Mouse (Mus musculus): ENCODE data around the gene Sirpb1b. TPM values are rescaled to one million over a fixed set of nuclear protein-coding genes. Genes with fewer than 3 reads are reported as not detected.
"Not testable (repeated sequence)": the region's sequence is repeated elsewhere in the genome, so short reads cannot be mapped to it uniquely, and the experiment has no call there.

The Sirpb1b gene
- polyA plus RNA-seq, 1 experiment from 2014 or later, result not detected

DNA sequence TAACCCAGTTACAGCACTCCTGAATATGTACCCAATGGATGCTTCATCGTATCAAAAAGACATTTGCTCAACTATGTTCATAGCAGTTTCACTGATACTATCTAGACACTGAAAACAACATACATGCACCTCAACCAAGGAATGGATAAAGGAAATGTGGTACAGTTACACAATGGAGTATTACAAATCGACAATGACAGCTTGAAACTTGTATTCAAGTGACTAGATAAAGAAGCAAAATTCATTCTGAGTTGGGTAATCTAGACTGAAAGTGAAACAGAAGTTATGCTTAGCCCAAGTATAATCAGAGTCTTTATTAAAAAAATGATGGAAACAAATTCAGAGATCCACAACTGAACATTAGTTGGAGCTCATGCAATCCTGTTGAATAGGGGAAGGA is 100.0 kb downstream of the Sirpb1b start:
- not testable (repeated sequence) for ATAC-seq (ENCODE audit: low FRiP score, low TSS enrichment); H3K4me3 ChIP-seq (ENCODE audit: low read length); H3K9ac ChIP-seq (ENCODE audit: low read depth, low read length)

DNA sequence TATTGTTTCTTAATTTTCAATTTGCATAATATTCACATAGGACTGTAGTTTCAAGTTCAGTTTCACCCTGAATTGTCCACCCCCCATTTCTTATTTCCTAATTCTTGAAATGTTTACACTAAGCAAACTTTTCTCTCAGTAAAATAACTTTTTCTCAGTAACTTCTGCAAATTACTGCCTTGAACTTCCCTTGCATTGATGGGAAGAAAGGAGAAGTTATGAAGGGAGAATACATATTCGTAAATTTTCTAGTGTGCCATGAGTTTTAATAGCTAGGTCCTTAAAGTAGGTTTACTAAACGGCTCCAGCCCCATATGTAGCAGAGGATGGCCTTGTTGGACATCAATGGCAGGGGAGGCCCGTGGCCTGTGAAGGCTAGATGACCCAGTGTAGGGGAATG is 104.7 kb downstream of the Sirpb1b start:
- not testable (repeated sequence) for ATAC-seq (ENCODE audit: low FRiP score, low TSS enrichment); H3K4me3 ChIP-seq (ENCODE audit: low read length); H3K4me1 ChIP-seq (ENCODE audit: control insufficient read depth, insufficient read depth, low read length); H3K9ac ChIP-seq (ENCODE audit: low read depth, low read length); H3K27me3 ChIP-seq (ENCODE audit: control insufficient read depth, insufficient read depth, low read length); H3K9me3 ChIP-seq (ENCODE audit: control insufficient read depth, low read length); H3K36me3 ChIP-seq (ENCODE audit: control insufficient read depth, insufficient read depth, low read length); H3K27ac ChIP-seq (ENCODE audit: low read depth, low read length); H3K4me2 ChIP-seq (replicated peaks; ENCODE audit: low read depth, low read length)
- 100% methylated on average over 1 of the region's 3 CpGs for WGBS

More for the DNA sequence above, 100.0 kb downstream of the Sirpb1b start:
- not testable (repeated sequence) for H3K4me1 ChIP-seq (ENCODE audit: control insufficient read depth, insufficient read depth, low read length); H3K9me3 ChIP-seq (ENCODE audit: control insufficient read depth, low read length); H3K27ac ChIP-seq (ENCODE audit: low read depth, low read length); H3K27me3 ChIP-seq (ENCODE audit: control insufficient read depth, insufficient read depth, low read length); H3K36me3 ChIP-seq (ENCODE audit: control insufficient read depth, insufficient read depth, low read length); H3K4me2 ChIP-seq (replicated peaks; ENCODE audit: low read depth, low read length)
- WGBS, result 90% methylated on average over 1 of the region's 2 CpGs

Other genes with a start within 250 kb of the Sirpb1b start
- gene Gm9733, start 242.8 kb downstream of the Sirpb1b start, polyA plus RNA-seq (2014; fragmentation: Nextera tagmentation; extraction: Ambion mirVana), result not detected in 2 replicates
- not detected in 2 replicates for gene Sirpb1a, start 148.5 kb downstream of the Sirpb1b start, polyA plus RNA-seq (2014; fragmentation: Nextera tagmentation; extraction: Ambion mirVana)

Measured in kidney, embryonic 14.5 days (tissue).